Mouse (Mus musculus): ENCODE measurements at regions not wholly inside any gene's neighbourhood (a gene's known extent, or its start where the extent isn't known, plus 50 kb on each side); places are given as distances from the start of the nearest gene placed in this dataset.

- Histone ChIP-seq H3K4me2 (ENCODE audit: low read depth, low read length) (no peak overlapping the region), H3K27ac (ENCODE audit: low read length) (no peak overlapping the region), H3K4me1 (ENCODE audit: control insufficient read depth, low read depth, low read length) (no peaks in the 10 kb centered on the region), H3K9ac (ENCODE audit: low read depth, low read length) (no peak overlapping the region), H3K4me3 (ENCODE audit: low read depth, low read length) (no peak overlapping the region), H3K9me3 (replicated peaks; ENCODE audit: control insufficient read depth, low read length) (no peaks in the 10 kb centered on the region), H3K36me3 (ENCODE audit: control insufficient read depth, insufficient read depth) (no peaks in the 10 kb centered on the region), H3K27me3 (ENCODE audit: control insufficient read depth, insufficient read depth, low read depth, low read length) (no peaks in the 10 kb centered on the region)
- WGBS (ENCODE audit: insufficient replicate concordance): 65% methylated on average over 4 of the region's 4 CpGs
- no peak for ATAC-seq (ENCODE audit: low read depth)
Measured at GRCm38 (mm10) chr5:45231856-45232255, 218.2 kb downstream of the Qdpr start.

GRCm38 (mm10) chr5:45230097-45230496 is 219.9 kb downstream of the Qdpr start:
- ATAC-seq (ENCODE audit: low read depth): no peak
- Histone ChIP-seq H3K36me3 (ENCODE audit: control insufficient read depth, insufficient read depth) (no peaks in the 10 kb centered on the region), H3K27me3 (ENCODE audit: control insufficient read depth, insufficient read depth, low read depth, low read length) (no peaks in the 10 kb centered on the region), H3K4me2 (ENCODE audit: low read depth, low read length) (no peak overlapping the region), H3K9ac (ENCODE audit: low read depth, low read length) (no peak overlapping the region), H3K4me3 (ENCODE audit: low read depth, low read length) (no peak overlapping the region), H3K9me3 (replicated peaks; ENCODE audit: control insufficient read depth, low read length) (no peaks in the 10 kb centered on the region), H3K4me1 (ENCODE audit: control insufficient read depth, low read depth, low read length) (no peaks in the 10 kb centered on the region), H3K27ac (ENCODE audit: low read length) (no peak overlapping the region)
- WGBS (ENCODE audit: insufficient replicate concordance): 45% methylated on average over 1 of the region's 1 CpGs

- Histone ChIP-seq H3K4me3 (ENCODE audit: low read depth, low read length) (no peak overlapping the region), H3K4me1 (ENCODE audit: control insufficient read depth, low read depth, low read length) (no peaks in the 10 kb centered on the region), H3K27me3 (ENCODE audit: control insufficient read depth, insufficient read depth, low read depth, low read length) (no peaks in the 10 kb centered on the region), H3K9ac (ENCODE audit: low read depth, low read length) (no peak overlapping the region), H3K27ac (ENCODE audit: low read length) (no peak overlapping the region), H3K36me3 (ENCODE audit: control insufficient read depth, insufficient read depth) (no peaks in the 10 kb centered on the region), H3K9me3 (replicated peaks; ENCODE audit: control insufficient read depth, low read length) (no peaks in the 10 kb centered on the region), H3K4me2 (ENCODE audit: low read depth, low read length) (no peak overlapping the region)
- WGBS (ENCODE audit: insufficient replicate concordance): 42% methylated on average over 3 of the region's 3 CpGs
- no peak for ATAC-seq (ENCODE audit: low read depth)
Measured at GRCm38 (mm10) chr5:45229477-45229876, 220.6 kb downstream of the Qdpr start.

GRCm38 (mm10) chr5:45228226-45228927 is 221.7 kb downstream of the Qdpr start:
- WGBS (ENCODE audit: insufficient replicate concordance): 60% methylated on average over 6 of the region's 6 CpGs
- Histone ChIP-seq H3K4me3 (ENCODE audit: low read depth, low read length) (no peak overlapping the region), H3K27me3 (ENCODE audit: control insufficient read depth, insufficient read depth, low read depth, low read length) (no peaks in the 10 kb centered on the region), H3K9me3 (replicated peaks; ENCODE audit: control insufficient read depth, low read length) (no peaks in the 10 kb centered on the region), H3K36me3 (ENCODE audit: control insufficient read depth, insufficient read depth) (no peaks in the 10 kb centered on the region), H3K4me2 (ENCODE audit: low read depth, low read length) (no peak overlapping the region), H3K4me1 (ENCODE audit: control insufficient read depth, low read depth, low read length) (no peaks in the 10 kb centered on the region), H3K27ac (ENCODE audit: low read length) (no peak overlapping the region), H3K9ac (ENCODE audit: low read depth, low read length) (no peak overlapping the region)
- no peak for ATAC-seq (ENCODE audit: low read depth)

- Histone ChIP-seq H3K4me1 (ENCODE audit: control insufficient read depth, low read depth, low read length) (no peaks in the 10 kb centered on the region), H3K9me3 (replicated peaks; ENCODE audit: control insufficient read depth, low read length) (no peaks in the 10 kb centered on the region), H3K36me3 (ENCODE audit: control insufficient read depth, insufficient read depth) (no peaks in the 10 kb centered on the region), H3K9ac (ENCODE audit: low read depth, low read length) (no peak overlapping the region), H3K4me2 (ENCODE audit: low read depth, low read length) (no peak overlapping the region), H3K27me3 (ENCODE audit: control insufficient read depth, insufficient read depth, low read depth, low read length) (no peaks in the 10 kb centered on the region), H3K27ac (ENCODE audit: low read length) (no peak overlapping the region), H3K4me3 (ENCODE audit: low read depth, low read length) (no peak overlapping the region)
- 59% methylated on average over 6 of the region's 6 CpGs for WGBS (ENCODE audit: insufficient replicate concordance)
- ATAC-seq (ENCODE audit: low read depth): no peak
Measured at GRCm38 (mm10) chr5:45220272-45220916, 229.6 kb downstream of the Qdpr start.

GRCm38 (mm10) chr5:45219558-45219957 is 230.5 kb downstream of the Qdpr start:
- WGBS (ENCODE audit: insufficient replicate concordance): 49% methylated on average over 1 of the region's 1 CpGs
- H3K4me3 ChIP-seq (ENCODE audit: low read depth, low read length): no peak overlapping the region

GRCm38 (mm10) chr5:45219101-45219500 is 230.9 kb downstream of the Qdpr start:
- ATAC-seq (ENCODE audit: low read depth): no peak
- Histone ChIP-seq H3K4me3 (ENCODE audit: low read depth, low read length) (no peak overlapping the region), H3K27me3 (ENCODE audit: control insufficient read depth, insufficient read depth, low read depth, low read length) (no peaks in the 10 kb centered on the region), H3K36me3 (ENCODE audit: control insufficient read depth, insufficient read depth) (no peaks in the 10 kb centered on the region), H3K4me1 (ENCODE audit: control insufficient read depth, low read depth, low read length) (no peaks in the 10 kb centered on the region), H3K9ac (ENCODE audit: low read depth, low read length) (no peak overlapping the region), H3K27ac (ENCODE audit: low read length) (no peak overlapping the region), H3K9me3 (replicated peaks; ENCODE audit: control insufficient read depth, low read length) (no peaks in the 10 kb centered on the region), H3K4me2 (ENCODE audit: low read depth, low read length) (no peak overlapping the region)
- 51% methylated on average over 3 of the region's 3 CpGs for WGBS (ENCODE audit: insufficient replicate concordance)

More at GRCm38 (mm10) chr5:45219558-45219957, 230.5 kb downstream of the Qdpr start:
- Histone ChIP-seq H3K27me3 (ENCODE audit: control insufficient read depth, insufficient read depth, low read depth, low read length) (no peaks in the 10 kb centered on the region), H3K36me3 (ENCODE audit: control insufficient read depth, insufficient read depth) (no peaks in the 10 kb centered on the region), H3K9me3 (replicated peaks; ENCODE audit: control insufficient read depth, low read length) (no peaks in the 10 kb centered on the region), H3K4me2 (ENCODE audit: low read depth, low read length) (no peak overlapping the region), H3K9ac (ENCODE audit: low read depth, low read length) (no peak overlapping the region), H3K4me1 (ENCODE audit: control insufficient read depth, low read depth, low read length) (no peaks in the 10 kb centered on the region), H3K27ac (ENCODE audit: low read length) (no peak overlapping the region)
- ATAC-seq (ENCODE audit: low read depth): no peak

- no peak overlapping the region for H3K4me2 ChIP-seq (ENCODE audit: low read depth, low read length)
- ATAC-seq (ENCODE audit: low read depth): no peak
- H3K4me1 ChIP-seq (ENCODE audit: control insufficient read depth, low read depth, low read length): no peaks in the 10 kb centered on the region
- no peaks in the 10 kb centered on the region for H3K36me3 ChIP-seq (ENCODE audit: control insufficient read depth, insufficient read depth)
- H3K27me3 ChIP-seq (ENCODE audit: control insufficient read depth, insufficient read depth, low read depth, low read length): no peaks in the 10 kb centered on the region
- H3K9ac ChIP-seq (ENCODE audit: low read depth, low read length): no peak overlapping the region
- no peaks in the 10 kb centered on the region for H3K9me3 ChIP-seq (replicated peaks; ENCODE audit: control insufficient read depth, low read length)
- H3K27ac ChIP-seq (ENCODE audit: low read length): no peak overlapping the region
- no peak overlapping the region for H3K4me3 ChIP-seq (ENCODE audit: low read depth, low read length)
Measured at GRCm38 (mm10) chr5:45214475-45214874, 235.6 kb downstream of the Qdpr start.

GRCm38 (mm10) chr5:45198408-45198807 is 251.6 kb downstream of the Qdpr start:
- Histone ChIP-seq H3K27ac (ENCODE audit: low read length) (no peak overlapping the region), H3K27me3 (ENCODE audit: control insufficient read depth, insufficient read depth, low read depth, low read length) (no peaks in the 10 kb centered on the region), H3K4me1 (ENCODE audit: control insufficient read depth, low read depth, low read length) (no peaks in the 10 kb centered on the region), H3K36me3 (ENCODE audit: control insufficient read depth, insufficient read depth) (no peaks in the 10 kb centered on the region), H3K4me3 (ENCODE audit: low read depth, low read length) (no peak overlapping the region), H3K9ac (ENCODE audit: low read depth, low read length) (no peak overlapping the region), H3K4me2 (ENCODE audit: low read depth, low read length) (no peak overlapping the region), H3K9me3 (replicated peaks; ENCODE audit: control insufficient read depth, low read length) (no peaks in the 10 kb centered on the region)
- WGBS (ENCODE audit: insufficient replicate concordance): 49% methylated on average over 1 of the region's 1 CpGs
- ATAC-seq (ENCODE audit: low read depth): no peak

Measured in liver, embryonic 16.5 days (tissue).